Mouse (Mus musculus) heart, postnatal 14 days (tissue): ENCODE measurements around the gene Trim58. TPM values are rescaled to one million over a fixed set of nuclear protein-coding genes. Genes with fewer than 3 reads are reported as not detected.

Experiments used
- DNase-seq, 2 experiments: peaks; one replicate each; pipeline ENCODE4 v3.0.0; 2021 to 2022
- intact Hi-C: fragments of 180-260 bp; cut with DNase I; formaldehyde crosslinking; loops from one replicate; pipeline ENCODE4 v1.15.1; 2025
- total RNA-seq, 2 experiments: library from RNA; stranded (reverse); gene quantifications; 2 replicates each; pipeline ENCODE4 v1.2.3; 2021

The Trim58 gene
- total RNA-seq, 2 experiments from 2014 or later: 0.17 TPM; not detected in 1

DNA sequence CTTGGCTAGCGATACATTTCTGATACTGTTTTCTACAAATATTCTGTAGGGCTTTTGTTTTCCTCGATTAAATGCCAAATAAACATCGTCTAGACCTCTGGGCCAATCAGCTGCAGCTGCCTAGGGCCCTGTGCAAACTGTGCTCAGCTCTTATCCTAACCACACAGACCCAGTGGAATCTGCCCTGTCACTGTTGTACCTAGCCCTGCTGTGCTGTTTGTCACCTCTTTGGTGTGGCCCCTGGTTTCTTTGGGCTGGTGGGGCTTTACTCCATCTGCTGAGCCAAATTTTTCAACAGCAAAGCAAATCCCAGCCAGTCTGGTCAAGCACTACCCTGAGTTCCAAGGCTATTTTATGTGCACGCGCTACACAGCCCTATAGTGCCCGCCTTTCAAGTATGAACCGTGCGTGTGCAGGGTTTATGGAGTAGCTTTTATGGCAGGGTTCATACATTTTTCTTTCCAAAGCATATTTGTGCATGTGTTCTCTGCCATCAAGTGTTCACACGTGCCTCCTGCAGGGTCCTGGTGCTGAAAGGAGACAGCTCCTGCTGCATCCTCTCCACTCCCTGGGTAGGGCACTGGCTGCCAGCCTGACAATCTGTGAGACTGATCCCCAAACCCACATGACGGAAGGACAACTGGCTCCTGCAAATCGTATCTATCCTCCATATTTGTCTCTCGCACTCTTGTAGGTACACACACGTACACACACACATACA, 1.5 kb downstream of the Trim58 start:
- no peak for DNase-seq
- intact Hi-C loops: no loop called here

- intact Hi-C loops: no loop called here
These were observed 3.1 kb downstream of the Trim58 start for GRCm38 (mm10) chr11:58643350-58643749.

DNA sequence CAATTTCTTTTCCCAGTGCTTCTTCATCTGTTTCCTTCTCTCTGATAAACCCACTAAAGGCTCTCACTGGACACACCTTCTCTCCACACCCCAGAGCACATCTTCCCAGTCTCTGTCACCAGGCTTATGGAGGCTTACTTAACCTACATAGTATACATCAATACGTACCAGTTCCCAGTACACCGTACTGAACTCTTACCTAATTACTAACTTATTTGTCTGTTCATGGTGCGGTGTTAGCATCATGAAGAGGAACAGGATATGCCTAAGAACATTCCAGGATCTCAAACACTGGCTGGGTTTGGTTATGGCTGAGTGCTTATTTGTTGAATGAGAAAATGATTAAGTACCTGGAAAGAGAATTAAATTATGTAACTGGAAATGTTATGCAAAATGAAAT, 14.9 kb downstream of the Trim58 start:
- intact Hi-C loops: no loop called here

More at GRCm38 (mm10) chr11:58643350-58643749, 3.1 kb downstream of the Trim58 start:
- DNase-seq: peak; percentile 17 to 21

GRCm38 (mm10) chr11:58658596-58658995, 18.3 kb downstream of the Trim58 start, which contains the start of gene Olfr322:
Gene Olfr322, plus strand, starts transcription at chr11:58658782.
- DNase-seq: no peak
- intact Hi-C loops: no loop called here

More for the DNA sequence above, 14.9 kb downstream of the Trim58 start:
- DNase-seq: no peak

DNA sequence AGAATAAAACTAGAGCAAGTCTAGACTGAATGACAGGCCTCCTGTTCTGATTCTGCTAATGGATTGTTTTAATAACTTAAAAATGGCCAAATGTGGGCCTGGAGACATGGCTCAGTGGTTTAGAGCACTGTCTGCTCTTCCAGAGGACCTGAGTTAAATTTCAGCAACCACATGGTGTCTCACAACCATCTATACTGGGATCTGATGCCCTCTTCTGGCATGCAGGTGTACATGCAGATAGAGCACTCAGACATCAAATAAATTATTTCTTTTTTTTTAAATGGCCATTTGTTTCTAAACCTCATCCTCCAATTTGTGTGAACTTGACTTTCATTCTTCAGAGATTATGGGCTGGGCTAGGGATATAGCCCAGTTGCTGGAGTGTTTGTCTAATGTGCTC, 29.0 kb downstream of the Trim58 start:
- intact Hi-C loops: no loop called here
- DNase-seq: no peak

DNA sequence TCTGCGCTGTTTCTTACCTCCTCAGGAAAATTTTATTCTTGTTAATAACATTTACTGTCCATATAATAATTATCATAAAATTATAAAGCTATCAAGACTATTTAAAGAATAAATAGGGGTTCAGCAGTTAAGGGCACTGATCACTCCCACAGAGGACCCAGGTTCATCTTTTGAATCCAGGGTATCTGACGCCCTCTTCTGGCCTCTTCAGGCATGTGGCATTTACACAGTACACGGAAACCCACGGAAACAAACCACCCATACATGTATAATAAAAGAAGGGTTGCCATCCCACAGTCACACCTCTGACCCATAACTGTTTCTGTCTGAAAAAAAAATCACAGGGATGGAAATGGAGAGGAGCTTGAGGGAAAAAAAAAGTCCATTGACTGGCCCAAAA, 31.6 kb downstream of the Trim58 start:
- intact Hi-C loops: no loop called here
- DNase-seq: no peak

- DNase-seq: no peak
- intact Hi-C loops: no loop called here
These were observed 40.5 kb downstream of the Trim58 start, which contains the start of gene Olfr320 for GRCm38 (mm10) chr11:58680799-58681198. Gene Olfr320, plus strand, starts transcription at chr11:58681099.

DNA sequence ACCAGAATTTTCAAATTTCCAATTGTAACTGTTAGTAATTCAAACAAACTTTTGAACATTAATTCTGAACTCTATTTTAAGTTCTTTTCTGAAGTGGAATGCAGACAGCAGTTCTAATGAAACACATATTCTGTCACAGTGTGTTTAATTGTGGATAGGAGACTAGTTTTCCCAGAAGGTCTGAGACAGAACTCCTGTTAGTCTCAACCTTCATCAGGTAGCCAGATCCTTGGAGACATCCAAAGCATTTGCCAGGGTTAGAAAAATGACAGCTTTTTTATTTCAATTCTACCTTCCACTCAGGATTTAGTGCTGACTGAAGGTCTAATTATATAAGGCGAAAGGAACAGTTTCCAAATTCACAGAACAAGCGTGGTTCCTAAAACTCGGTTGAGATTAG, 58.6 kb downstream of the Trim58 start, which contains the start of gene Olfr319:
TSS of gene Olfr319 (plus strand) at position 301 of the 400 bp plus-strand sequence.
- intact Hi-C loops: no loop called here
- DNase-seq: no peak

Other genes starting within 250 kb of the Trim58 start
- not detected for gene 1810065E05Rik, start 219.4 kb upstream of the Trim58 start, total RNA-seq
- gene Gm12253, start 207.9 kb upstream of the Trim58 start, total RNA-seq: not detected
- not detected for gene Lypd9, start 187.5 kb upstream of the Trim58 start, total RNA-seq
- not detected for gene Olfr30, start 178.2 kb upstream of the Trim58 start, total RNA-seq
- gene Olfr332, start 147.9 kb upstream of the Trim58 start, total RNA-seq: not detected
- gene Olfr331, start 137.9 kb upstream of the Trim58 start, total RNA-seq: not detected
- not detected for gene Olfr330, start 105.6 kb upstream of the Trim58 start, total RNA-seq
- gene Olfr329-ps, start 94.0 kb upstream of the Trim58 start, total RNA-seq: not detected
- gene Olfr328, start 84.8 kb upstream of the Trim58 start, total RNA-seq: under 1 TPM; 0.10 to 0.12 TPM
- not detected for gene Olfr224, start 69.9 kb upstream of the Trim58 start, total RNA-seq
- gene Olfr325, start 62.7 kb upstream of the Trim58 start, total RNA-seq: not detected
- not detected for gene Olfr324, start 45.4 kb upstream of the Trim58 start, total RNA-seq
- gene 2210407C18Rik, start 24.4 kb upstream of the Trim58 start, total RNA-seq: 10 to 100 TPM in 1 of 2 experiments, 1 to 10 TPM in 1; 7.4 to 10.7 TPM
- not detected for gene Olfr323, start 10.0 kb upstream of the Trim58 start, total RNA-seq
- gene Olfr322, start 18.3 kb downstream of the Trim58 start, total RNA-seq: not detected
- gene Olfr320, start 40.6 kb downstream of the Trim58 start, total RNA-seq: not detected
- not detected for gene Olfr319, start 58.7 kb downstream of the Trim58 start, total RNA-seq
- not detected for gene Olfr318, start 83.5 kb downstream of the Trim58 start, total RNA-seq
- gene Olfr317, start 98.7 kb downstream of the Trim58 start, total RNA-seq: not detected
- not detected for gene Olfr316, start 112.3 kb downstream of the Trim58 start, total RNA-seq
- not detected for gene Olfr315, start 132.7 kb downstream of the Trim58 start, total RNA-seq
- not detected for gene Olfr314, start 142.5 kb downstream of the Trim58 start, total RNA-seq
- not detected for gene Fam183b, start 161.5 kb downstream of the Trim58 start, total RNA-seq
- not detected for gene Olfr313, start 174.5 kb downstream of the Trim58 start, total RNA-seq
- gene Olfr312, start 188.8 kb downstream of the Trim58 start, total RNA-seq: not detected
- not detected for gene Olfr311, start 198.8 kb downstream of the Trim58 start, total RNA-seq
- 1 to 10 TPM; 2.5 to 3.7 TPM for gene Gm12258, start 206.7 kb downstream of the Trim58 start, total RNA-seq
- 1 to 10 TPM; 3.2 to 3.6 TPM for gene 2810021J22Rik, start 226.8 kb downstream of the Trim58 start, total RNA-seq